Mouse (Mus musculus) midbrain, postnatal 0 days (tissue): ENCODE data around the gene Nudt5. TPM values are rescaled to one million over a fixed set of nuclear protein-coding genes. Genes with fewer than 3 reads are reported as not detected.

Source experiments
- ATAC-seq: fragments of 200-750 bp; cut with Nextera tagmentation; 2 replicates; pipeline ENCODE4 v1.8.0; 2017; ENCODE audit warnings: moderate number of reproducible peaks, mild to moderate bottlenecking, moderate TSS enrichment, moderate library complexity; ENCODE audit not compliant: low FRiP score
- DNase-seq: peaks from one replicate; pipeline ENCODE4 v3.0.0-alpha.2; 2015; ENCODE audit warnings: low spot score
- H3K27ac ChIP-seq: fragments of 300-500 bp; sonication (generic); 2 replicates; pipeline ENCODE4 v1.5.1; 2014; ENCODE audit warnings: low read depth, mild to moderate bottlenecking, low read length, mixed read lengths
- H3K27me3 ChIP-seq: fragments of 300-500 bp; sonication (generic); 2 replicates; pipeline ENCODE4 v1.6.1; 2014; ENCODE audit warnings: low read length, control low read depth, mixed read lengths; ENCODE audit not compliant: insufficient read depth
- H3K36me3 ChIP-seq: fragments of 300-500 bp; sonication (generic); 2 replicates; pipeline ENCODE4 v1.6.1; 2014; ENCODE audit warnings: low read length, control low read depth, mixed read lengths; ENCODE audit not compliant: insufficient read depth
- H3K4me1 ChIP-seq: fragments of 300-500 bp; sonication (generic); 2 replicates; pipeline ENCODE4 v1.6.1; 2014; ENCODE audit warnings: mild to moderate bottlenecking, control low read depth, antibody characterized with exemption, low read length, mixed read lengths; ENCODE audit not compliant: insufficient read depth
- H3K4me2 ChIP-seq: fragments of 300-500 bp; sonication (generic); 2 replicates; pipeline ENCODE4 v1.6.1; 2014; ENCODE audit warnings: low read depth, mild to moderate bottlenecking, low read length, mixed read lengths; ENCODE audit not compliant: poor library complexity, severe bottlenecking
- H3K4me3 ChIP-seq: fragments of 300-500 bp; sonication (generic); 2 replicates; pipeline ENCODE4 v1.5.1; 2014; ENCODE audit warnings: low read depth, mild to moderate bottlenecking, low read length, moderate library complexity
- H3K9ac ChIP-seq: fragments of 300-500 bp; sonication (generic); replicated peaks from 2 replicates; pipeline ENCODE4 v1.6.1; 2014; ENCODE audit warnings: mild to moderate bottlenecking, low read length, moderate library complexity, mixed read lengths; ENCODE audit not compliant: poor library complexity, severe bottlenecking
- H3K9me3 ChIP-seq: fragments of 300-500 bp; sonication (generic); 2 replicates; pipeline ENCODE4 v1.6.1; 2016; ENCODE audit warnings: low read length, control low read depth
- CTCF ChIP-seq: IDR thresholded peaks from 2 replicates; pipeline ENCODE4 v1.5.1; 2016; ENCODE audit warnings: antibody characterized with exemption, mild to moderate bottlenecking
- WGBS: fragments of 180-500 bp; shearing (Covaris S2); extraction: QIAGEN DNeasy Blood & Tissue Kit; methylation state at CpG from one replicate; pipeline ENCODE4 v1.1.7; 2014; 5-methylcytosine and 5-hydroxymethylcytosine counted together
- polyA plus RNA-seq: library from polyadenylated mRNA; unstranded; fragments of >200 nt; fragmentation: Nextera tagmentation; extraction: Ambion mirVana; gene quantifications from 2 replicates; pipeline ENCODE4 v1.2.1, GENCODE M21; 2015
- total RNA-seq: library from RNA; depleted of rRNA; stranded (reverse); fragments of >200 nt; gene quantifications from 2 replicates; pipeline ENCODE4 v1.2.3, GENCODE M21; 2014

Nudt5 gene
- total and polyA plus RNA-seq, 2 experiments from 2014 or later, result 11.4 to 14.3 TPM

- Histone ChIP-seq H3K36me3 (peaks cover 21% of the 10 kb centered on the region), H3K4me1 (no peaks in the 10 kb centered on the region), H3K27ac (no peak overlapping the region), H3K9me3 (no peaks in the 10 kb centered on the region), H3K9ac (no peak overlapping the region), H3K4me3 (no peak overlapping the region), H3K4me2 (no peak overlapping the region), H3K27me3 (no peaks in the 10 kb centered on the region)
- TF ChIP-seq CTCF, result peak; percentile 63
- DNase-seq (peak; percentile 38), ATAC-seq (no peak)
- 15% methylated on average over 1 of the region's 1 CpGs for WGBS
Observed at GRCm38 (mm10) chr2:5824213-5824612, 20.6 kb upstream of the Nudt5 start.

GRCm38 (mm10) chr2:5824685-5825084, 20.1 kb upstream of the Nudt5 start:
- Histone ChIP-seq H3K36me3 (peaks cover 21% of the 10 kb centered on the region), H3K27ac (no peak overlapping the region), H3K4me2 (no peak overlapping the region), H3K9me3 (no peaks in the 10 kb centered on the region), H3K4me3 (no peak overlapping the region), H3K27me3 (no peaks in the 10 kb centered on the region), H3K9ac (no peak overlapping the region), H3K4me1 (no peaks in the 10 kb centered on the region)
- DNase-seq (no peak), ATAC-seq (no peak)
- WGBS, result 87% methylated on average over 5 of the region's 5 CpGs
- no peak for TF ChIP-seq CTCF

GRCm38 (mm10) chr2:5825265-5825913, 19.4 kb upstream of the Nudt5 start:
- 95% methylated on average over 5 of the region's 5 CpGs for WGBS
- Histone ChIP-seq H3K4me3 (no peak overlapping the region), H3K36me3 (peaks cover 16% of the 10 kb centered on the region), H3K9me3 (no peaks in the 10 kb centered on the region), H3K4me1 (no peaks in the 10 kb centered on the region), H3K9ac (no peak overlapping the region), H3K27me3 (no peaks in the 10 kb centered on the region), H3K4me2 (no peak overlapping the region), H3K27ac (no peak overlapping the region)
- no peak for DNase-seq
- ATAC-seq, result no peak
- no peak for TF ChIP-seq CTCF

- Histone ChIP-seq H3K36me3 (peaks cover 22% of the 10 kb centered on the region), H3K9ac (no peak overlapping the region), H3K9me3 (no peaks in the 10 kb centered on the region), H3K27me3 (no peaks in the 10 kb centered on the region), H3K4me2 (no peak overlapping the region), H3K4me1 (no peaks in the 10 kb centered on the region), H3K27ac (no peak overlapping the region), H3K4me3 (no peak overlapping the region)
- no peak for TF ChIP-seq CTCF
- WGBS, result 96% methylated on average over 11 of the region's 11 CpGs
- ATAC-seq (no peak), DNase-seq (no peak)
Observed at GRCm38 (mm10) chr2:5840815-5841214, 4.0 kb upstream of the Nudt5 start.

- Histone ChIP-seq H3K4me3 (peak overlapping the region; percentile 75), H3K4me1 (no peaks in the 10 kb centered on the region), H3K9ac (peak overlapping the region; percentile 81), H3K9me3 (no peaks in the 10 kb centered on the region), H3K36me3 (peaks cover 17% of the 10 kb centered on the region), H3K27ac (peak overlapping the region; percentile 96), H3K4me2 (peak overlapping the region; percentile 64), H3K27me3 (no peaks in the 10 kb centered on the region)
- no peak for DNase-seq
- ATAC-seq, result peak; percentile 42
- TF ChIP-seq CTCF, result peak; percentile 15; the same call in 1 of the 2 replicates
- WGBS, result 5% methylated on average over 23 of the region's 23 CpGs
Observed at GRCm38 (mm10) chr2:5844181-5844872, 492 bp upstream of the Nudt5 start.

GRCm38 (mm10) chr2:5845826-5846225, 1.0 kb downstream of the Nudt5 start:
- no peak overlapping the region for H3K27ac ChIP-seq

More at GRCm38 (mm10) chr2:5845826-5846225, 1.0 kb downstream of the Nudt5 start:
- no peak for ATAC-seq
- Histone ChIP-seq H3K27me3 (no peaks in the 10 kb centered on the region), H3K36me3 (peaks cover 10% of the 10 kb centered on the region), H3K9me3 (no peaks in the 10 kb centered on the region), H3K4me2 (peak overlapping the region; percentile 49), H3K4me3 (peak overlapping the region; percentile 75), H3K4me1 (no peaks in the 10 kb centered on the region), H3K9ac (no peak overlapping the region; the same call in 1 of the 2 replicates)
- TF ChIP-seq CTCF, result no peak
- no peak for DNase-seq
- 38% methylated on average over 4 of the region's 4 CpGs for WGBS
